Mouse (Mus musculus) retina, embryonic 14.5 days (tissue): ENCODE data around the gene Gstm6.
"Not testable (repeated sequence)": the region's sequence is repeated elsewhere in the genome, so short reads cannot be mapped to it uniquely, and the experiment has no call there.

Experiments used
- DNase-seq: peaks from one replicate; pipeline ENCODE4 v3.0.0-alpha.2; 2015; ENCODE audit warnings: low spot score

The Gstm6 gene

DNA sequence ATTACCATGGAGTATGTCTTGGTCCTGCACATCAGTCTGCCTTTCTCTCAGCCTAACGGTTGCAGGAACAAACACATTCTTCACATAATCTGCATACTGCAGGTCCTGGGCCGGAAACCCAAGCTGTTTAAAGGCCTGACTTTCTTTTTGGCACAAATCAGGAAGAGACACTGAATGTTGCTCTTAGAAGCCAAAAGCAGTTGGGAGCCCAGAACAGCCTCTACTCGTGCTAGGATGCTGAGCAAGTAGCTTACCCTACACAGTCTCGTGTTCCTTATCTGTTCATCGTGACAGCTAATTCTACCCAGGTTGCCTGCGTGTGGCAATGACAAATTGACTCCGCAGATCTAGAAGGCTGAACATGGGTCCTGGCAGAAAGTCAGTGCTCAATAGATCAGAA is 3.0 kb downstream of the Gstm6 start:
- no peak for DNase-seq

- DNase-seq = no peak
These were observed 3.7 kb downstream of the Gstm6 start for GRCm38 (mm10) chr3:107939830-107940229.

GRCm38 (mm10) chr3:107939403-107939802 is 4.1 kb downstream of the Gstm6 start:
- peak; percentile 73 for DNase-seq

DNA sequence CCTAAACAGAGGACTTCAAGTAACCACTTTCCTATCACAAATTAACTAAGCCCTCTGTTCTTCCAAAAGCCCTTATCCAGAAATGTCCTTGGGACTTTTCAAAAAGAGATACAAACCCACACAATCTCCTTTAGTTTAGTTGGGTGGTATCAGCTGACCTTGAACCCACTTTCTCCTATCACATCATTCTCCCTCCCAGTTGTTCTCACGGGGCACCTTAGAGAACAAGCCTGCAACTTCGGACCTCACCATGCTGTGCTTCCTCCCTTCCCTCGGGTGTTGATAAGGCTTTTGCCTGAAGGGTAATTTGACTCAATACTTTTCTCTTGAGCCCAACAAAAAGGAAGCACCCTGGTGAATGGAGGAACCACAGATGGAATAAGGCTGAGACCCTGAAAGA is 7.7 kb downstream of the Gstm6 start:
- DNase-seq = no peak

GRCm38 (mm10) chr3:107935268-107935667 is 8.3 kb downstream of the Gstm6 start:
- DNase-seq = no peak

DNA sequence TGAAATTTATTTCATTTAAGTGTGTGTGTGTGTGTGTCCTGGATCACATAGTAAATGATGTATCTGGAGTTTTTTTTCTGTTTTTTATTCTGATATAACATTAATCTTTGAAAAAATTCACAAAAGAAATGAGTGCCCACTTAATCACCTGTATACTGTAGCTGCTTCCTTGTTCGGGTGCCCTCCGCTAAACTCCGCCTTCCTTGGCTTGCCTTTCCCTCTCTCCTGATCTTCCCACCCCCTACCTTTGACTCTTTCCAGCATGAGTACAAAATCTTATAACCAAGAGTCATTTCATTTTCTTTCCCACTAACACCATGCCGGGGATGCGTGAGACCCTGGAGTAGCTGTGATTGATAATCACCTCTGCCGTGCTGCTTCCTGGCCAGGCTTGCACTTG is 11.4 kb downstream of the Gstm6 start:
- no peak for DNase-seq

GRCm38 (mm10) chr3:107931670-107932069 is 11.9 kb downstream of the Gstm6 start, which contains the start of gene Gstm7:
Gstm7 (minus strand) TSS chr3:107931817.
- peak; percentile 99 for DNase-seq

DNA sequence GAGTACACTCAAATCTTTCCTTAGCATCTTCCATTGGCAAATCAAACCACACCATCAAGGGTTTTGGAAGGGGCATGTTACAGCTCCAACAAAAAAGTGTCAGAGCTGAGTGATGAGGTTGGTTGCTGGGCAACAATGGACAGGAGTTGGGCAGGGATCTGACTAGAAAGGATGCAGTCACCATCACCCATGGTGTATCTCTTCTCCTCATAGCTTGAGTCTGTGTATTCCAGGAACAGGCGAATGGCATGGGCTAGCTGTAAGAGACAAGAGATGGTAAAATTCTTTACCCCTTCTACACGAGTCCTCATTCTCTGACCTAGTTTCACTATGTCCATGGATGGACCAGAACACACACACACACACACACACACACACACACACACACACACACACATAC is 12.4 kb downstream of the Gstm6 start:
- DNase-seq = no peak

GRCm38 (mm10) chr3:107929731-107930130 is 13.8 kb downstream of the Gstm6 start:
- no peak for DNase-seq

GRCm38 (mm10) chr3:107929243-107929642 is 14.3 kb downstream of the Gstm6 start:
- no peak for DNase-seq

DNA sequence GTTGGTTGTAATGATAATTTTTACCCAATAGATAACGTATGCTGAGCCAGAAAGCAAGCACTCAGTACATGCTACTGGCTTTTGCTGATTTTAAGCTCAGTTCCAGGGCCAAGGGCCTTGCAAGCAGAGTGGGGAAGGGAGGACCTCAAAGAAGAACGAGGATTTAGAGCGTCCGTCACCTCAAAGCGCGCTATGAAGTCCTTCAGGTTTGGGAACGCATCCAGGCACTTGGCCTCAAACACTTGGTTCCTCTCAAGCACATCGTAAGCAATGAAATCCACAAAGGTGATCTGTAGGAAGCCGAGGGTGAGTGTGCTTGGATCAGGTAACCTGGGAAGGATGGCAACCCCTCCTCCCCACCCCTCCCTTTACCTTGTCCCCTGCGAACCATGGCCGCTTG is 14.9 kb downstream of the Gstm6 start:
- no peak for DNase-seq

DNA sequence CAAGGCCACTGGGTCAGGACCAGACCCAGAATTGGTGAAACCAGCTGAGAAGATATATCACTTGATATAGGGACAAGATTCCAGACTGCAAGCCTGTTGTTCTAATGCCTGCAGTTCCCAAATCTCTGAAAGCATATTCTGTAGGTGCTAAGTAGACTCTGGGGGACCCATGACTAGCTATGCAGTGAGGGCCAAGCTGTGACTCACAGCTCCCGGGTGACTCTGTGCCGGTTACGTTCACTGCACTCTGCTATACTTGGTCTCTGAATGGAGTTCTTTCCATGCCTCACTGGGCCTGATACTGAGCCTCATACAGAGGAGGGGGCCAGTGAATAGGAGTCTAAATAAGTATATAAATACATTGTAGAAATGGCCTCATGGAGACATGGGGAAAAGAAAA is 15.7 kb downstream of the Gstm6 start:
- no peak for DNase-seq

- no peak for DNase-seq
These were observed 18.2 kb downstream of the Gstm6 start for GRCm38 (mm10) chr3:107925335-107925734.

DNA sequence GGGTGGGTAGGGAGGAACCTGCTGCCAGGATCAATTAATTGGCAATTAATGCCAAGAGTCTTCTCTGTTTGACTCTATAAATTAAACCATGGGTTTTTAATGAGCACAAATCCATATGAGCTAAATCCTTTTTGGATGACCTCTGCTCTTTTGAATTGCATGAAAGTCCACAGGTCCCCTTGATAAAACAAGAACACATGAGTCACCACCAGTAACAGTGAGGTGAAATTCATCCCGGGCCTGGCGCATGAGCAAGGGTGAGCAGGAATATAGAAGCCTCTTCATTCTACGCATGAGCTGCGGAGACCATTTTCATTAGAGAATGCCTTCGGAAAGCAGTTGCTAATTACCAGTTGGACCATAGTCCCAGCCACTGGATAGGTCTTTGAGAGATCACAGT is 23.2 kb downstream of the Gstm6 start:
- no peak for DNase-seq

- peak; percentile 84 for DNase-seq
These were observed 25.7 kb downstream of the Gstm6 start for GRCm38 (mm10) chr3:107917783-107918408.

DNA sequence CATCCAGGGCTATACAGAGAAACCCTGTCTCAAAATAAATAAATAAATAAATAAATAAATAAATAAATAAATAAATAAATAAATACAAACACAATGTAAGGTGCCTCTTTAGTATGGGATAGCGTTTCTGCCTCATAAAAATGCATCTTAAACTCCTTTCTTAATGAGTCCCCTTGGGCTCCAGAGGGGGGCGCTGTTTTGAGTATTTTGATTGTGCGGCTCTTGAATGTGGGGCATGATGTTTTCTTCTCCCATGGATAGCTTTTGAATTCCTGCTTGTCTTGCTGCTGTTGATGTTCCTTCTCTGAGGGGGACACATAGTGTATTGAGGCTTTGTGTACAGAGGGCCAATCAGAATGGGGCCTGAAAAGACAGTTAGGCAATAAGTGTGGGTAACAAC is 26.5 kb downstream of the Gstm6 start:
- peak; percentile 34 for DNase-seq

- no peak for DNase-seq
These were observed 26.9 kb downstream of the Gstm6 start for GRCm38 (mm10) chr3:107916674-107917073.

- DNase-seq = no peak
These were observed 37.6 kb downstream of the Gstm6 start for GRCm38 (mm10) chr3:107905942-107906341.

DNA sequence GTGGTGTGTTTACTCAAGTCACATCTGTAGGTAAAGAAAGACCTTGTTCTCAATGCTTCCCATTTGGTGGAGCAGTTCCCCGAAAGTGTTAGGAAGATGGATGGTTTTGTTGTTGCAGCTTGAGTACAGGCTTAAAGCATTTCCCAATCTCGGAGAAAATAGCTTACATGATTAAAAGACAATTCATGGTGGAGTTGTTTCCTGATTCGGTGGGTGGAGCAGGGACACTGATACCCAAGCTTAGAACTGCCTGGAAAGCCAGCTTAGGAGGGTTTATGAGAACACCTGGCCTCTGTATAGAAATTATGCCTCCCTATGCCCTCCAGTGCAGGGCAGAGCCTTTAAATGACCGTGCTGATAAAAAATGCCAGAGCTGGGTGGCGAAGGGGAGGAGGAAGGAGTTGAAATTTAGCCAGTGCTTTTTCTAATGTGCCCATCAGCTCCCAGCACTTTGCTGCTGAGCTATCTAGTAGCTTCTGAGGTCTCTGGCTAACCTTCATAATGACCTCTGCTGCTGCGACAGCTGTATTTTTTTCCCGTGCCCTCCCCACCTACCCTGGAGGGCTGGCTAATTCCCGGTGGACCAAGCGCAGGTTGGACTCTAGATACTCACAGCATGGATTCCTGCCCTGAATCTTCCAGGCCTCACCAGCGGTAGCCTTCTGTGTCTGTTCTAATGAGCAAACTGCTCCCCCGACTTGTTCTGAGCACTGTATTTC is 42.4 kb downstream of the Gstm6 start:
- no peak for DNase-seq

DNA sequence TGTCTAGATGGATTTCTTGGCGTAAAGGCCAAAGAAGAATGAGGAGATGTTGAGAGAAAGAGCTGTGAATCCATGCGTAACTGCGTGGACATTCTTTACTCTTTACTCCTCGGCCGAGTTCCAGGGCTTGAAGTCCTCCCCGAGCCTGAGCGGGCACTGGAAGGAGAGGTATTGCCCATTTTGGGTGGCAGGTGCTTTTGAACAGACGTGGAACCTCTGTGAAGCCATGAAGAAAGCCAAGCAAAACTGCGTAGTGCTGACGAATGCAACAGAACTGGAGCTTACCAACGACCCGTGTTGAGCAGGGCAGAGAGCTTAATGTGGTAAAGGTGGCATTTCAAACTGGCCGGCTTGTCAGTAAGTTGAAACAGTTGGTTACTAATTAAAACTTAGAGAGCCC is 44.9 kb downstream of the Gstm6 start:
- DNase-seq = no peak

DNA sequence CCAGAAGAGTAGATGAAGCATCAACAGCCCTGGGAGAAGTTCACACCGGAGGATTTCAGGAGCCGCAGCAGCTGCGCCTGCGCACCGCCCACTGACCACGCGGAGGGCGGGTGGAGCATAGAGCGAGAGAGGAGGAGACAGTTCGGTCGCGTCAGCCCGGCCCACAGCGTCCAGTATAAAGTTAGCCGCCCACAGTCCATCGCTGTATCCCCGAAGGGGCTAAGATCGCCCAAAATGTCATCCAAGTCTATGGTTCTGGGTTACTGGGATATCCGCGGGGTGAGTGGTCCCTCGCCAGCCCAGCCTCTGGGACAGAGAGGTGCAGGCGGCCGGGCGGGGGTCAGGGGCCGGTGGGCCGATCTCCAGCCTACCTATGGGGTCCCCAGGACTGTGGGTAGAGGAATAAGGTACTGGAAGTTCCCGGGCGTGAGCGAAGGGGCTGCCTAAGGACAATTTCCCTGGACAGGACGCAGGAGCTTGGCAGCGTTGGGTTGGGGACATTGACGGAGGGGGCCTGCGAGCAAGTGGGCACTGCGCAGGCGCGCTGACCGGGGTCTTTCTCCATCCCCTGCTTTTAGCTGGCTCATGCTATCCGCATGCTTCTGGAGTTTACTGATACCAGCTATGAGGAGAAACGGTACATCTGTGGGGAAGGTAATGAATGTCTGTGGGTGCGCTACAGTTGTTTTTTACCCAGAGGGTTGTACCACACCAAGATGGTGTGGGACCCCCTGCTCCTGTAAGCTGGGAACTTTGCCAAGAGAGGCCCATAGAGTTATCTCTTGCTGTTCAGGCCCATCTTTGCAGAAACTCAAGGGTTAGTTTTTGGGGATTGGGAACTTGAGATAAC is 47.6 kb downstream of the Gstm6 start, which contains the start of gene Gstm5:
Gene Gstm5, plus strand, starts transcription at position 102 of the 850 bp plus-strand sequence.
- peak; percentile 90 for DNase-seq

DNA sequence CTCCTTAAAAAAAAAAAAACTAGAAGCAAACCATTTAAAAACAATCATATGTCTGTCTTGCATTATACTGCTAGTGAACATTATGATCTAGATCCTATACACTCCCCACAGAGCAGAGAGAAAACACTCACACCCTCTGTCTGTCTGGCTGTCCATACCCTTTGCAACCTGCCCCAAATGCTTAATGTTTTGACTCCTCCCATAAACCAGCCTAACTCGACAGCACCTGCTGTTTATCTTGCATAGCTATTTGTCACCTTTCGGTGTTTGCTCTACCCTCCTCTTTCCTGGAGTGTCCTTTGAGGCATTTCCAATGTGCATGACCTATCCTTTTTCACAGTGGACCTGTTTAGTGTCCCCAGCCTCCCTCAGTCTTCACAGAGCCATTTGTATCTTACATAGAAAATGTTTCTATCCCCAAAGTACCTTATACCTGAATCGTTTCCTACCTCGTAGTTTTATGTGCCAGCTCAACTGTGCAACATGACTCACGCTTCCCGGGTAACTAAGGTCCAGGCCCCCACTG is 48.3 kb downstream of the Gstm6 start:
- DNase-seq = no peak

GRCm38 (mm10) chr3:107889236-107889635 is 54.3 kb downstream of the Gstm6 start:
- not testable (repeated sequence) for DNase-seq
